Mouse (Mus musculus) erythroblast, embryonic 14.5 days (primary cell): ENCODE results near the gene Rasgef1b.

Experiments used
- GATA1 ChIP-seq: IDR thresholded peaks from 2 replicates; pipeline ENCODE4 v1.6.1; 2012; ENCODE audit warnings: low read length, inconsistent platforms, mixed read lengths
- TAL1 ChIP-seq: IDR thresholded peaks from 3 replicates; pipeline ENCODE4 v1.6.1; 2012; ENCODE audit warnings: low read length, inconsistent platforms, mixed read lengths

GRCm38 (mm10) chr5:99280536-99280935 is 448.3 kb downstream of the Rasgef1b start:
- TF ChIP-seq TAL1 (no peak), GATA1 (no peak)
